Mouse (Mus musculus): Measurements from ENCODE around the gene Krt75. TPM values are rescaled to one million over a fixed set of nuclear protein-coding genes. Genes with fewer than 3 reads are reported as not detected.
"Not testable (repeated sequence)": the region's sequence is repeated elsewhere in the genome, so short reads cannot be mapped to it uniquely, and the experiment has no call there.

Krt75 gene
- total RNA-seq, 2 experiments from 2014 or later, result 0.13 TPM; not detected in 1

DNA sequence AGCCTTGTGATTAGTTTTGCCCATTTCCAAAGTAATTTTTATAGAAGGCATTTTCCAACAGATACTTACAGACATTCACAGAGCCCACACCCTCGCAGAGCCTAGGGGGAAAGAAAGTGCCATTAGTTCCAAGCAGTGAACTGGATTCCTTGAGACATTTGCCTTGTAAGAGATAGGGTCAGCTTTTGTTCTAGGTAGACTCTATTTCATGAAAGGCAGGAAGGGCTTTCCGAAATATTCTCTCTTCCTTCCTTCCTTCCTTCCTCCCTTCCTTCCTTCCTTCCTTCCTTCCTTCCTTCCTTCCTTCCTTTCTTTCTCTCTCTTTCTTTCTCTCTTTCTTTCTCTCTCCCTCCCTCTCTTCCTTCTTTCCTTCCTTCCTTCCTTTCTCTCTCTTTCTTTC, 56.5 kb downstream of the Krt75 start, which contains the start of gene Gm49425:
Gene Gm49425 (minus strand): TSS at position 101 of the 400 bp plus-strand sequence.
- DNase-seq (ENCODE audit: low spot score in 2 of 2), result not testable (repeated sequence)

Small RNA genes lying within 50 kb of the gene (microRNA-seq; reads per million reads assigned to microRNA genes)
- gene Gm44393 (0 reads per million in 2 experiments), gene Gm44460 (0 reads per million in 2 experiments)

Other genes starting within 250 kb of the Krt75 start
- gene Krt80, start 203.7 kb downstream of the Krt75 start, total RNA-seq (2021), result under 1 TPM in 1 of 2 experiments, not detected in 1; 0.23 TPM
- not detected for gene Krt7, start 162.9 kb downstream of the Krt75 start, total RNA-seq (2021)
- gene Krt87, start 135.1 kb downstream of the Krt75 start, total RNA-seq (2021), result under 1 TPM; 0.55 to 0.62 TPM
- gene Krt88, start 126.2 kb downstream of the Krt75 start, total RNA-seq (2021), result not detected
- gene Krt81, start 110.2 kb downstream of the Krt75 start, total RNA-seq (2021), result not detected
- gene Krt86, start 100.4 kb downstream of the Krt75 start, total RNA-seq (2021), result under 1 TPM in 1 of 2 experiments, not detected in 1; 0.23 TPM
- not detected for gene Krt83, start 82.4 kb downstream of the Krt75 start, total RNA-seq (2021)
- not detected for gene Gm49425, start 56.6 kb downstream of the Krt75 start, total RNA-seq (2021)
- not detected for gene Krt84, start 41.1 kb downstream of the Krt75 start, total RNA-seq (2021)
- gene Krt82, start 23.2 kb downstream of the Krt75 start, total RNA-seq (2021), result not detected
- gene Krt90, start 11.0 kb downstream of the Krt75 start, total RNA-seq (2021), result under 1 TPM in 1 of 2 experiments, not detected in 1; 0.25 TPM
- not detected for gene Gm5414, start 54.3 kb upstream of the Krt75 start, total RNA-seq (2021)
- not detected for gene Gm5478, start 73.5 kb upstream of the Krt75 start, total RNA-seq (2021)
- gene Krt6b, start 106.4 kb upstream of the Krt75 start, total RNA-seq (2021), result not detected
- not detected for gene Krt6a, start 120.4 kb upstream of the Krt75 start, total RNA-seq (2021)
- not detected for gene Krt5, start 139.0 kb upstream of the Krt75 start, total RNA-seq (2021)
- not detected for gene Krt71, start 169.2 kb upstream of the Krt75 start, total RNA-seq (2021)
- not detected for gene Krt72, start 212.6 kb upstream of the Krt75 start, total RNA-seq (2021)
- 1 to 10 TPM; 2.7 to 4.4 TPM for gene Krt73, start 228.4 kb upstream of the Krt75 start, total RNA-seq (2021)
- gene Krt2, start 244.3 kb upstream of the Krt75 start, total RNA-seq (2021), result 1 to 10 TPM; 2.0 to 2.1 TPM

Measured in layer of hippocampus, postnatal 10 days (tissue).